Mouse (Mus musculus) layer of hippocampus, postnatal 14 days (tissue): ENCODE results near the gene Arvcf. TPM values are rescaled to one million over a fixed set of nuclear protein-coding genes. Genes with fewer than 3 reads are reported as not detected.

Source experiments
- DNase-seq, 2 experiments: peaks; one replicate each; pipeline ENCODE4 v3.0.0; 2021 to 2022; ENCODE audit warnings: low spot score in 2 of 2, mixed read lengths in 1 of 2
- total RNA-seq, 2 experiments: library from RNA; stranded (reverse); gene quantifications; 2 replicates each; pipeline ENCODE4 v1.2.3; 2021

Gene Arvcf
- total RNA-seq, 2 experiments from 2014 or later, result 43.3 to 46.4 TPM

DNA sequence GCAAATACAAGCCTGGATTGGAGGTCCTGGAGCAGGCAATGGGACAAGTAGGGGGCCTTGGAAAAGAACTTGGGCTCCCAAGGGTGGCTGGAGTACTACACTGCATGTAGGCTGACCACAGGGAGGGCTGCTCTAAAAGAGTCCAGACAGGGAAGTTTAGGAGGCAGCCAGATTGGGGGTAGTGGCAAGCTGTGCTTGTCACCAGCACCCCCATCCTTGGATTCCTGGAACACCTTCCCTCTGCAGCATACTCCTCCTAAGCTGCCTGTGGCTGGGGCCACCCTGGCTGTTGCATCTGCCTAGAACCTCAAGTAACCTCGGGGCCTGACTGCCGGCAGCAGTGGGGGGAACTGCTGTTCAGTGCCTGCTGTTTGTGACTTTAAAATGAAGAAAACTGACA is 57.9 kb downstream of the Arvcf start:
- no peak for DNase-seq

DNA sequence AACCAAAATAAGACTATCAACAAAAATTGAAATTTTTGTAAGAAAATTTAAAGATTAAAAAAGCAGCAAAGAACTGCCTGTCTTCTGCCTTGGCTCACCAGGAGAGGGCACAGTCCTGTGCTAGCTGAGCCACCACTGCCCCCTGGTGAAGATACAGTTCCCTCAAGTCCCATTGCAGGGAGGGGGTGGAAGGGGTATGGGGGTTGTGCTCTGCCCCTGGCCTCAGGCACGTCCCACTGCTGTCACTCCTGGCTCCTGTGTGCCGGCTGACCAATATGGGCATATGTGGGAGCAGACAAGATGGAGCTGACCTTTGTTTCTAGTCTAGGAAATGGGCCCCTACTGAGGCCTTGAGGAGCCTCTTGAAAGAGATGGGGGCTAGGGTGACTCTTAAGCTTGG is 58.3 kb downstream of the Arvcf start:
- DNase-seq, result peak; percentile 66 to 73

DNA sequence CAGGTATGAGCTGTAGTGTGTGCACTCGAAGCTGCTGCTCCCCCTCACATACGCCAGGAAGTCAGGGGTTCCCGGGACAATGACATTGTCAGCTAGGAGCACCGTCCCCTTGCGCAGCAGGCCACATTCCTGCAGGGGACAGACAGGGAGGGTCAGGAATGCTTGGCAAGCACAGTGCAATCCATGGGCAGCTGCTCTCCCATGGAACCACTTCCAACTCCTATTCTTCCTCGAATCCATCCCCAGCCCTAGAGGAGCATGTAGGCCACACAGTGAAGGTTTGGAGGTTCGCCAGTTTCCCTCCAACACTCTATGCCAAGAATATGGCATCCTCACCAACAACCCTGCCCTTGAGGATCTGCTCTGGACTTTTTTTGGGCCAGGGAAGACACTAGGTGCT is 59.9 kb downstream of the Arvcf start:
- DNase-seq, result no peak

- DNase-seq, result no peak
Measured at GRCm38 (mm10) chr16:18409776-18410175, 61.8 kb downstream of the Arvcf start.

GRCm38 (mm10) chr16:18410418-18410817 is 62.4 kb downstream of the Arvcf start:
- no peak for DNase-seq

- no peak for DNase-seq
Measured at GRCm38 (mm10) chr16:18411026-18411649, 63.2 kb downstream of the Arvcf start.

DNA sequence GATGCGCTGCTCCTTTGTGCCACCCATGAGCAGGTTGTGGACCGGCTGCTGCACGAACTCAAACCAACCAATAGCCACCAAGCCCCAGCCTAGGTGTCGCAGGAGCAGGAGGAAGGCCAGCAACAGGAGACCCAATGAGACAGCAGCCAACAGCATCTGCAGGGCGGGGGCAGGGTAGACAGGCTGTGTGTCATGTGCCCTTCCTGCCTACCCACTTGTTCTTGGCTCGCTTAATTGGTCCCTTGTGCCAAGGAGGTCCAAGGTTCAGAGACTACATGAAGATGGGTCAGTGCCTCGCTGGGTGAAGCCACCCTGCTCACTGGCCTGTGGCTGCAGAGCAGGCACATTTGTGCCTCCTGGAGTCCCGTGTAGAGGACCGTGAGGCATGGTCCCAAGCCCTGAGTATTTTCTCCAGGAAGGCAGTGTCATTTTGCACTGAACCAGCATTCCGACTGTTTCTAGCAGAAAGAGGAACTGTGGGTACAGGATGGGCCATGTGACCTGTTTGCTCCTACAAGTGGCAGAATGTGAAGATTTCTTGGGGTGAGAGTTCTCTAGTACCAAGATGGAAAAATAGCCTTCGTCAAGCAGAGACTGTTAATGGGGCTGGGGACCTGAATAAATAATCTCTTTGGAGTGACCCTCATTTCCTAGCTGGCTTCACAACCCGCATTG is 64.0 kb downstream of the Arvcf start:
- no peak for DNase-seq

DNA sequence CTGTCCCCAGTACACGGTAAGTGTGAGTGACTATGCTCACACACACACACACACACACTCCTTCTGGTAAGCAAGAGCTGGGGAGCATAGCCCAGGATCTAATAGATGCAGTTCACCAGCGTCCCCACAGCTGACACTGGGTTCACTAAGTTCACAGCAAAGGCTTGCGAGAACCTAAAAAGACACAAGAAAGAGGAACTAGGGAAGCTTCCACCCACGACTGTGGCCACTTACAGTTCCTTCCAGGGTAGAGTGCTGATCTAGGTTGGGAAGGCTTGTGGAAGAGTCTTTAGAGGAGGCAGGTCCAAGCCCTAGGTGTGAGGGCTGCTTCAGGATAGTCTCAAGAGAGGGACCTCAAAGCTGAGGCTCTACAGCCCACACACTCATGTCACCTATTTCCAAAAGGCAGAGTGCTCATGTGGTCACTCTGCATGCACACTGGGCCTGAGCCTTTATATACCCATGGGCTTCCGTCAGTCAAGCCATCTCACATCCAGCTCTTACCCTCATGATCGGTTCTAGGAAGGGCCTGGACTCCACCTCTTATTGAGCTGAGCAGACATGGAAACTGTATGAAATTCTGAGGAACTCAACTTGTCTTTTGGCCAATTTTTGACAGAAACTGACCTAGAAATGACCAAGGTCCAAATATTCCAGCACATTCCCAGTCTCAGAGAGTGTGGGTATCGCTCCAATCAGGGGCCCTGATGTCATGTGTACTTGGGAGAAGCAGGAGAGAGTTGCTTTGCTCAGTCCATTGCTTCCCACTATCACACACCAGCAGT is 65.2 kb downstream of the Arvcf start:
- no peak for DNase-seq

DNA sequence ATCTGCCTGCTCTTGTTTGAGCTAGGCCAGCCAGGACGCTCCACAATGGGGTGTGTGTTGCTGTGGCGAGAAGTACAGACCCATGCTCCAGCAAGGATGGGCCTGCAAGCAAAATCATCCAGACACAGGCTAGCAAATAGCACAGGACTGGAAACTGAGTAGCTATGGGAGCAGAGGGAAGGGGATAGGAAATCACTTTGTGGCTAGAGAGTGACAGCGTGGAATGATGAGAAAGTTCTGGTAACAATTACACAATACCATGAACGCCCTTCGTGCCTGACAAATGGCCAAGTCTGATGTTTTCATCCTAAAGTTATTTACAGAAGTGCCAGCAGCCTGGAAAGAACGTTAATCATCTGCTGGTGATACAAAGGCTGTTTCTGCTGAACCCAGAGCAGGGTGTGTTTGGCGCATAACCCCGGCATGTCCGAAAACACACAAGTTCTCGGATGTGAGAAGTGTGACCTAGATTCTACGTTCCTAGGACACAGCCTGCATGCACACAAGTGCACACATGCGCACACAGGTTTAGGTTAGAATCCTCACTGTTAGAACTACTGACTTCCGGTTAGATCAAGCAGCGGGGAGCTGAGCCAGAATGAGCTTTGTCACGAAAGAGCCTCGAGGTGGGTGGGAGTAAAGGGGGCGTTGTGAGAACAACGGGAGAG is 68.2 kb downstream of the Arvcf start:
- DNase-seq, result no peak

DNA sequence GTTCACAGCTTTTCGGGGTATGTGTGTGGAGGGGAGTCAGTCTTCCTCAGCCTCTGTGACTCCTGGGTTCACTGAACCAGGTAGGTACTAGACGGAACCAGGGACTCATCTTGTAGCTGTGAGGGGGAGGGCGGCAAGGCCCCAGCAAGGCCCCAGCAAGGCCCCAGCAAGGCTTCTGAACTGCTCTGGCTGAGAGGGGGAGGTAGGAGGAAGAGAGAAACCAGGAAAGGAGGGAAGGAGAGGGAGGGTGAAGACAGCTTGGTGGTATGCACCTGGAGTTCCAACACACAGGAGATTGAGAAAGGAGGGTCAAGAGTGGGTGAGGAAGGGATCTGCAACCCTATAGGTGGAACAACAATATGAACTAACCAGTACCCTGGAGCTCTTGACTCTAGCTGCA is 68.9 kb downstream of the Arvcf start:
- DNase-seq, result no peak

- DNase-seq, result no peak
Measured at GRCm38 (mm10) chr16:18417491-18417890, 69.5 kb downstream of the Arvcf start.

- DNase-seq, result no peak
Measured at GRCm38 (mm10) chr16:18418756-18419602, 71.0 kb downstream of the Arvcf start.

DNA sequence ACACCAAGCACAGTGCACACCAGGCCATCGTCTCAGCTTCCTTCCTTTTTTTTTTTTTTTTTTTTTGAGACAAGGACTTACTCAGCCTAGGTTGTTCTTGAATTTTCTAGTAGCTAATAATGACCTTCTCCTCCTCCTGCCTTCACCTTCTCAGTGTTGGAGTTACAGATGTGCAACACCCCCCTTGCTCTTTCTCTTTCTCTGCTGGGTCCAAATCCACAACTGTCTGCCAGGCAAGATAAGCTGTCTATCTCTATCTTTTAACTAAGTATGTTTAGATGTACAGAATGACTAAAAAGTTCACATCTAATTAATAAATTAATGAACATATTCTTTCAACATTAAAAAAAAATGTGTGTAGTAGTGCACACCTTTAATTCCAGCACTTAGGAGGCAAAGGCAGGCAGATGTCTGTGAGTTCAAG is 71.6 kb downstream of the Arvcf start:
- no peak for DNase-seq

DNA sequence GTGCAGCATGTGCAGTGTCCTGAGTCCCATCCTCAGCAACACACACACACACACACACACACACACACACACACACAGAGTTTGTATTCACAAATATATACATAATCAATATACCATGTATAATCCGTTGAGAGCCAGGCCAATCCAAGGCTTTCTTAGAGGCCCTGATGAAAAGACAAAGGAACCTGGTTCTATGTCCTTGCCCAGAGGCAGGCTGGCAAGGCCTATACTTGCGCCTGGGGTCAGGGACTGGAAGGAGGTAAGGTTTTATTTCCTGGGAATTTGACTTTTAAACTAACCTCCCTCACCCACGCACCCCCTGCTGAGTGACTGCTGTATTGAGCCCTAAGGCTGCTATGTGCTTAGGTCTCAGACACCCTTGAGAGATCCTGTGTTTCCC is 72.6 kb downstream of the Arvcf start:
- no peak for DNase-seq

DNA sequence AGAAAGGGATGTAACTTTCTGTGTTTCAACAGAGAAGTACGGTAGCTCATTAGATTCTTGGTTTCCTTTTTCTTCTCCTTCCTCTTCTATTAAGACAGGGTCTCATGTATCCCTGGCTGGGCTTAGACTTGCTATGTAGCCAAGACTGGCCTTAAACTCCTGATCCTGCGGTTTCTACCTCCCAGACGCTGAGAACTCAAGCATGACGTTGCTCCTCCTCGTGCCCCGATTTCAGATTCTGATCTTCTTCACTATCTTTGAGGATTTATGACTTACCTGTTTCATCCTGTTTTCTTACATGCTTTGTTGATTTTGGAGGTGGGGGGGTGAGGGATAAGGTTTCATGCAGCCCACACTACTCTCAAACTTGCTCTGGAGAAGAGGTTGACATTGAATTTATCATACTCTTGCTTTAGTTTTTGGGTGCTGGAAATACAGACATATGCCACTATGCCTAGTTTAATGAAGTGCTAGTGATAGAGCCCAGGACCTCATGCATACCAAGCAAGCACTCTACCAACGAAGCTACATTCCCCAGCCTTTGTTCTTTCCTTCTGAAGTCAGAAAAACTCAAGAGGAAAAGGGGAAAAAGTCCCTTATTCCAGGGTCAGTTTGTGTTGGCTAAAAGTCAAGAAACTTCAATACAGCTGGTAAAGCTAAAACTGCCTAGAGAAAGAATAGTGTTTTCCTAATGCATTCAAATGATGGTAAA is 75.4 kb downstream of the Arvcf start:
- no peak for DNase-seq

GRCm38 (mm10) chr16:18423915-18424265 is 75.9 kb downstream of the Arvcf start:
- DNase-seq, result no peak

- no peak for DNase-seq
Measured at GRCm38 (mm10) chr16:18424364-18425045, 76.5 kb downstream of the Arvcf start.

DNA sequence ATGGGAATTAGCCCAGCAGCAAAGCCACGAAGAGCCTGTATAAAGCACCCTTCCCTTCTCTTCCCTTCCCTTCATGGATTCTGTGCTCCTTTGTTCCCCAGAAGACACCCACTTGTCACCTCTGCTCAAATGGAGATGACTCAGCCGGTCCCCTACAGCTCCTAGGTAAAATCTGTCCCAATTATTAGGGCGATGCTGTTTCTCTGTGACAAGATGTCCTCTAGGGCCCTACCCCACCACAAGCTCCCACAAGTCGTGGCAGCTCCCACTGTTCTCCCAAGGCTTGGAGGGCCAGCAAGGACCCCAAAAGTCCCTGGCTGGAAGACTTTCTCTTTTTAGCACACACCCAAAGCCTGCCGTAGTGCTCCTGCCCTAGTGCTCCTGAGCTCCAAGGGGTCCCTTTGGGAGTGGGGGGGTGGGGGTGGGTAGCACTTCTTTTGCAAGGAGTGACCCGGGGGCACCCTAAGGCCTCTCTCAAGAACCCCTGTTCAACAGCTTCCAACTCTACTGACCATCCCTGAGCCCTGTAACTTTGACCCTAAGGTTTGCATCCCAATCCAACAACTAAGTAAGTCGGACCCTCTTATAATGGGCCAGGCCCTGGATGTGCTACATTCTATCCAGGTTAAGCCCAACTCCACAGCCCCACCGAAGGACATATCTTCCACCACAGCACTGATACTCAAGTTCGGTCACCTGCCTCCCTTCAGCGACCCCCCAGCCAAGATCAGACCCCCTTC is 77.7 kb downstream of the Arvcf start:
- no peak for DNase-seq

DNA sequence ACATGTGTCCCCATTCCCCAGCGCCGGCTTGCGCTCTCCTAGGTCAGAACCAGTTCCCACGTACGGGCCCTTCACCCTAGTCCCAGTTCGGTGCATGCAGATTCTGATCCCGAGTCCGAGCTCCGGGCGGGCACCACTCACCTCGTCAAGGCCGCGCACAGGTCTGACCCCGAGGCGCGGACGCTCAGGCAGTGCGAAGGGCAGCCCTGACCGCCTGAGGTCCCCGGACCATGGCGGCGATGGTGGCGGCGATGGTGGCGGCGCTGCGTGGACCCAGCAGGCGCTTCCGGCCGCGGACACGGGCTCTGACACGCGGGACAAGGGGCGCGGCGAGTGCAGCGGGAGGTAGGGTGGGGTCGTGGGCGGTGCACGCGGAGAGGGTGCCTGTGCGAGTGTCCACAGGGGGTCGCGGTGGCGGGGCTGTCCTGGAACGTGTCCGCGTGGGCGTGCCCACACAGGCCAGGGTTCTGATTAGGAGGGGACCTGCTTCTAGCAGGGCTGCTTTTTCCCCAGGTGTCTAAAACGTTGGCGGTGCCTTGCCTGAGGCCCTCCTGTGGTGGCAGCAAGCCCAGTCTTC is 78.3 kb downstream of the Arvcf start, which contains the start of gene Txnrd2:
Txnrd2 (plus strand) TSS at position 170 of the 577 bp plus-strand sequence.
- peak; percentile 66 to 73 for DNase-seq
